Mouse (Mus musculus): ENCODE data around the gene Znrf2.
A peak's percentile ranks its signal among the peaks of the same experiment; 100 is the strongest.

The Znrf2 gene

DNA sequence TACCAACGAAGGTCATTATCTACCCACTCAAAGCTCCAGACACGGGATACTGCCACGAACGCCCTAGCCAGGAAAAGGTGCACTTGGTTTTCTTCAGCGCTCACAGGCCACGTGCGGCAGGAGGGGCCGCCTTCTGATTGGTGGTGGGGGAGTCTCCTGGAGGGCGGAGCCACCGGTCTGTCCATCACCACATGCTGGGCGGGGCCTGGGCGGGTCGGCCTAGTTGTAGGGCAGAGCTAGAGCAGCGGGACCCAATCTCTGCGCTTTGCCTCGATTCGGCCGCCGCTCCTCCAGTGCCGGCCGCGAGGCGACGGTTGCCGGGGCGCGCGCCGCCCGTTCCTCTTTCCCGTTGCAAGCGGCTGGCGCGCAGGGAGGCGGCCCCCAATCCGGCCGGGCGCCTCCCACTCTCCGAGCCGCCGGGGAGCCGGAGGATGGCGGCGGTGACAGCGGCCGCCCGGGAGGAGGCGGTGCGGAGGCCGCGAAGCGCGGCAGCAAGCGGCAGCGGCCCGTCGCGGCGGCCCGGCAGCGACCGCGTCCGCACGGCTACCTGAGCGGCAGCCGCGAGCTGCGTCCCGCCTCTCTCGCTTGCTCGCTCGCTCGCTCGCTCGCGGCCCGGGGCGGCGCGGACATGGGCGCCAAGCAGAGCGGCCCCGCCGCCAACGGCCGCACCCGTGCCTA lies at the start of gene Znrf2:
Gene Znrf2 (plus strand): TSS at position 529 of the 678 bp plus-strand sequence.
- peak; percentile 97 for DNase-seq (ENCODE audit: low read depth, low spot score)

DNA sequence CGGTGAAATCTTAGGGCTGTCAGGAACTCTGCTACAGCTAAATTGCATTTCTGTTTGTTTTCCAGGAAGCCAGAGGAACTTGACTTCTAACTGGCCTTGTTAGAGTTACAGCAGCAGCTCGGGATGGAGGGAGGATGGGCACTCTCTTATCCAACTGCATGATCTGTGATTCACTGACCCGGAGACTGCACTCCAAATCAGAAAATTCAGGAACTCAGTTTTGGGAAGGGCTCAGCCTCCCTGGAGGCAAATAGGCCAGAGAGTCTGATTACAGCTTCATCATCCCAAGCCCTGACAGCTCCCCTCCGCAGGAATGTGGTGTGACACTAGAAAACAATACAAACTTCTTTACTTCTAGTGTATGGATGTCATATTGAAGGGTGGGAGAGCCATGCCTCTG lies 49.0 kb upstream of the Znrf2 start:
- DNase-seq (ENCODE audit: low read depth, low spot score), result no peak

DNA sequence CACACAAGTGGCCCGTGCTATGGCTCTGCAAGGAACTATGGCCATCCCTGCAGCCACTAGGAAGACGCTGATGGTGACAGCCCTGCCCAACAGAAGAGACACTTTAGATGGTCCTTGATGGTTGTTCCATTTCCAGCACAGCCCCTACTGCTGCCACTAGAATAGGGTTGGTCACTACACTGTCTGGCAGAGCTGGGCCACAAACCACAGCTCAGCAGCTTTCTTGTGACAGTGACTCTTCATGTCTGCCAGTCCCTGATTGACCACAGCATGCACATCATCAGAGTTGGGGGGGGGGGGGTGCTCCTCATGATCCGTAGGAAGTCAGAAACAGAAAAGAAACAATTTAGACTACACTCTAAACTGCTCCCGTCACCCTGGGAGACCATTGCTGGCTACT lies 46.0 kb upstream of the Znrf2 start:
- no peak for DNase-seq (ENCODE audit: low read depth, low spot score)

DNA sequence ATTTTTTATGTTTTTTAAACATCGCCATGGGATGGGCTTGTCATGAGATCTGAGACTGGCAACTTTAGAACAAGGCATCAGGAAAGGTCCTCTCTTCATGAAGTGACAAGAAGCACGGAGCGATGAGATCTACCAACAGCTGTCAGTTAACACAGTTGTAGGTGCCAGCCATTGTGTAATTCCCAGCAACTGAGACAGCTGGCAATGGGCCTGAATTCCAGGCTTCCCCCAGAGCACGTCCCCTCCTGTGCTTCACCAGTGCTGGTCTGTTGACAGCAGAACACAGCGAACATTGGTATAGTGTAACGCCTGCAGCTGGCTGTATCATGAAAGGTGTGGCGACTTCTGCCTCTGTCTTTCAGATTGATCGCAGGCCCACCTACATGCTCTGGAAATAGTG lies 45.5 kb upstream of the Znrf2 start:
- no peak for DNase-seq (ENCODE audit: low read depth, low spot score)

DNA sequence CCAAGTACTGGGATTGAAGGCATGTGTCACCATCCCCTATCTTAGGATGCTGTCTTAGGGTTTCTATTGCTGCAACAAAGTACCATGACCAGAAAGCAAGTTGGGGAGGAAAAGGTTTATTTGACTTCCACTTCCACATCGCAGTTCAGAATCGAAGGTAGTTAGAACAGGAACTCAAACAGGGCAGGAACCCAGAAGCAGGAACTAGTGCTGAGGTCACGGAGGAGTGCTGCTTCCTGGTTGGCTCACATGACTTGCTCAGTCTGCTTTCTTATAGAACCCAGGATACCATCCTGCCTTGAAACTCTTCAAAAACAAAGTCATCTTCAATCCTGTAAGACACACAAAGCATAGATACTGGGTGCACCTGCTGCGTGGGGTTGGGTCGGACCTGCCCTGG lies 44.6 kb upstream of the Znrf2 start:
- no peak for DNase-seq (ENCODE audit: low read depth, low spot score)

DNA sequence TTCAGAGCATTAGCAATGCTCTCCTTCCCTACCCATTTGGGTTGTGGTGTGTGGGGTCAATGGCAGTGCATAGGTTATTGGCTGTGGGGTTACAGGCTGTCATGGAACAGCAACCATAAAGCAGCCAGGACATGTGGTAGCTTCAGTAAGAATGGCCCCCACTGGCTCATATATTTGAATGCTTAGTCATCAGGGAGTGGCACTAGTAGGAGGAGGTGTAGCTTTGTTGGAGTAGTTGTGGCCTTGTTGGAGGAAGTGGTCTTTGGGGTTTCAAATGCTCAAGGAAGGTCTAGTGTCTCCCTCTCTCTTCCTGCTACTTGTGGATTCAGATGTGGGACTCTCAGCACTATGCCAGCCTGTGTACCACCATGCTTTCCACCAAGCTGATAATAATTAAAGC lies 41.0 kb upstream of the Znrf2 start:
- no peak for DNase-seq (ENCODE audit: low read depth, low spot score)

DNA sequence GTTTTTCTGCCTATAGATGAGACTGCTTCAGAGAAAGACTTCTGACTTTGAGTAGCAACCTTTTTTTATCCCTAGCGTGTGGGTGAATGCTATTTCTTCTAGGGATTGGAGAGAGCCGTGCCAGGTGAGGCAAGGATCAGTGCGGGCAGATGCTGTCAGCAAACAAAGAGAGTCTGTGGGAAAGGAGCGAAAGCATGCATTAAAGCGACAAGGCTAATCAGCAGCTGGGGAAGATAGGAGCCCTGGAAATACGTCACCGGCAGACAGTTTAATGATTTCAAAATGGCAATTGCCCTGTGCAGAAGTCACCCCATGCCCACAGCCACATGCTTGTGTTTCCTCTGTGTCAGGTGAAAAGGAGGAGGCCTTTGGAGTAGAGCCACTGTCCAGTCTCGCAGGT lies 39.1 kb upstream of the Znrf2 start:
- no peak for DNase-seq (ENCODE audit: low read depth, low spot score)

DNA sequence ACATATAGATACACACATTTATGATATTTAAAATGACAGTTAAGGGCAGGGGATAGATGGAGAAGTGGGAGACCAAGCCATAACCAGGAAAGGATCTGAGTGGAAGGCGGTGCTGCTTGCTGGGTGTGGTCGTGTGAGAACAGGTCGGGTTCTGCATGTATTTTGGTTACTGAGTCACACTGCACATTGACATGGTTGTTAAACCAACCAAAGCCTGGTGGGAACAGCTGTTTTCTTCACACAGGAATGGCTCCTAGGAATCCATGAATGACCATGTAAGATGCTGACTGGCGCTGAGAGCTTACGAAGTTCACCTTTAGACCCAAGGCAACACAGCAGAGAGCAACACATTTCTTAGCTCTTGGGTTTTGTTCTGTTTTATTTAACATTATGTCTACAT lies 36.7 kb upstream of the Znrf2 start:
- no peak for DNase-seq (ENCODE audit: low read depth, low spot score)

DNA sequence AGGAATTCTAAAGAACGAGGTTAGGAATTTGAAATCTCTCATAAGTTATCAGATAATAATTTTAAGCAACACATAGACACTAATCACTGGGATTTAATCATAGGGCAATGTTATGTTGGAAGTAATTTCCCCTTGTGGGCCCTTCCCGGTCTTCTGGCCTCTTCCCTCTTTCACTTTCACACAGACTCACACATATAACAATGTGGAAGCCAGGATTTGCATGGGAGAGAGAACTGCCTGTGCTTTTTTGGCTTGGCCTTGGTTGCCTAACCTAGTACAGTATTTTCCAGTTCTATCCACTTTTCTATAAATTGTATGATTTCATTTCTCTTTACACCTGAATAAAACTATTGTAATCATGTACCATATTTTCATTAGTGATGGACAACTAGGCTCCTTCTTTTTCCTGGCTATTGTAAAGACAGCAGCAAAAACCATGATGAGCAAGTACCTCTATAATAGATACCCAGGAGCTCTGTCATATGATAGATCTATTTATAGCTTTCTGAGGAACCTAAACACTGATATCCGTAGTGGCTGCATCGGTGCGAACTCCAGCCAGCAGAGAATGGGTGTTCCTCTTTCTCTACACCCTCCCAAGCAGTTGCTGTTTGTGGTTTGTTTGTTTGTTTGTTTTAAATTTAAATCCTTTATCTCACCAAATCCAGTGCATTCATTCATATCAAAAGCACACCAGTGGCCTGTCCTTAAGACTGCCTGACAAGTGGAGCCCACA lies 36.0 kb upstream of the Znrf2 start:
- no peak for DNase-seq (ENCODE audit: low read depth, low spot score)

DNA sequence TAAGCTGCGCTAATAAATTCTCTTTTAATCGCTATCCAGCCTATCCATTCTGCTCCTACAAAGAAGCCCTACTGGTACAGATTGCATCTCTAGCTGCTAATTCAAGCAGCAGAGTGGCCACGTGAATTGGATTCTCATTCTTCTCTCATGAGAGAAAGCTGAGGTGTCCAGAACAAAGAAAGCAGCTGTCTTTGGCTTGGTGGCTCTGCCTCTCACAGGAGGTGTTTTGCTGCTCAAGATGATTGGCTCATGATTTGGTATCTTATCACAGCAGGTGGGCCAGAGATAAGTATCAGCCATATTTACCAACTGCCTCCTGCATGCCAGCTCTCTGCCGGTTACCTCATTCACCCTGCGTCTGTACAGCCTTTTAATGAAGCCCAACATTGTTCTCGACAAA lies 34.8 kb upstream of the Znrf2 start:
- DNase-seq (ENCODE audit: low read depth, low spot score), result no peak

DNA sequence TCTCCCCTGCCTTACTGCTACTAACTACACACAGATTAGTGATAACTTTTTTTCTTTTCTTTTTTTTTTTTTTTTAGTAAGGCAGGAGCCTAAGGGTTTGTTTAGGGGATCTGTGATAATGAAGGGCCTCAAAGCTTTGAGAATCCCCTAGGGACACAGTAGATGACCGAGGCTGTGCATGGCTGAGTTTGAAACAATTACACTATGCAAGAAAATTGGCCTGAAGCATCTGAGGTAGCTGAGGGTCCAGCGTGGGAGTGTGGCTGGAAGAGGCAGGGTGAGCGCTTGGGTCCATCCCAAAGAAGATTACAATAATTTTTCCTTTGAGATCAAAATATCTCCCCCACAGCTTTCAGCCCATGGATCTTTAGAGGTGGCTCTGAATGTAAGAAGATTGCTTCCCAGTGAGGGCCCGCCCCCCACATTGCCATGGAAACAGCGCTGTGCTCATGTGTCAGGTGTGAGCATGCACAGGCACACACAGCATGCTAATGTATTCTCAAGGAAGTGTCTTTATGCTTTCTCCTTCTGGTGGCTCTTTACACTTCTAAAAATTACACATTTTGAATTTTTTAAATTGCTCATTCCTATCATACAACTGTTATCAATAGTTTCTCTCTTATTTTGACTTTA lies 31.5 kb upstream of the Znrf2 start:
- no peak for DNase-seq (ENCODE audit: low read depth, low spot score)

DNA sequence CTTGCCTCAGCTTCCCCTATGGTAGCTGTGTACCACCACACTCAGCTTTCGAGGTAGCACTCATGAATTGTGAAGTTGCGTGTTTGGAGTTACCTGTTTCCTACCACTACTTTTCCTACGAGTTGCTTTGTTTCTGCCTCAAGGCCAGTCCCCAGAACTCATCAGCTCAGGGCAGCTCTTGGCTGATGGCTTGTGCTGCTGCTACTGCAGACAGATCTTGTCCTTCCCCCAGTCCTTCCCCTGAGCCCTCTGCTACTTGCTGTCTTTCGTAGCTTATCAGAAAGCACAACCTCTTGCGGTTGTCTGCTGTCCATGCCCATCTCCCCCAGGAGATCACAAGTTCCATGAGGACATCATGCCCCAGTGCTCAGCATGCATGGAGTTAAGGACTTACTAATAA lies 29.9 kb upstream of the Znrf2 start:
- no peak for DNase-seq (ENCODE audit: low read depth, low spot score)

DNA sequence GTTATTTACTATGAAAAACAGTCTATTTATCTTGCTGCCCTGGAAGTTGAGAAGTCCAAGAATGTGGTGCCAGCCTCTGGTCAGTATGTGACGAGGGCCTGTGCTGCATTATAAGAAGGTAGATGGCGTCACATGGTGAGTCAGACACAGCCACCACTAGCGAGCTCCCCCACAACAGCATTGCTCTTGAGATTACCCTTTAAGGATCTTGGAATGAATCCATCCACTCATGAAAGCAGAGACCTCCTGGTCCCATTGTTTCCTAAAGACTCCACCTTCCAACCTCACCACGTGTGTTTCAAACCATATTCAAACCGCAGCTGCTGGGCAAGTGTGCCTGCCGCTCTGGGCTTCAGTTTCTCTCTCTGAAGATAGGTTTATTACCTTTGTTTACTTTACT lies 28.2 kb upstream of the Znrf2 start:
- DNase-seq (ENCODE audit: low read depth, low spot score), result no peak

DNA sequence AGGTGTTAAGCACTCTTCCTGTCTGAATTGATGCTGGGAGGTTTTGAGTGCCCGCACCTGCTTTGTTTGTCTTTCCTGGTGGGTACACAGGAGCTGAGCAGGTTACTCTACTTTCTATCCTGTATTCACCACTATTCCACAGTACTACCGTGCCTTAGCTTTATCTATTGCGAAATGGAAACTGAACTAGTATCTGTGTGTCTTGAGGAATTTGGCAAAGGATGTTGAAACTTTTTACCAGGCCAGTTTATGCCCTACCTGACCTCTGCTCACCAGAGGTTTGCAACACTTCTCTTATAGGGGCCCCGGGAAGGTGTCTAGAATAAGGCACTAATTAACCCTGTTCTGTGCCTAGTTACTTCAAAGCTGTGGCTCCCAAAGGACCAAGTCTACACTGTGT lies 27.6 kb upstream of the Znrf2 start:
- no peak for DNase-seq (ENCODE audit: low read depth, low spot score)

DNA sequence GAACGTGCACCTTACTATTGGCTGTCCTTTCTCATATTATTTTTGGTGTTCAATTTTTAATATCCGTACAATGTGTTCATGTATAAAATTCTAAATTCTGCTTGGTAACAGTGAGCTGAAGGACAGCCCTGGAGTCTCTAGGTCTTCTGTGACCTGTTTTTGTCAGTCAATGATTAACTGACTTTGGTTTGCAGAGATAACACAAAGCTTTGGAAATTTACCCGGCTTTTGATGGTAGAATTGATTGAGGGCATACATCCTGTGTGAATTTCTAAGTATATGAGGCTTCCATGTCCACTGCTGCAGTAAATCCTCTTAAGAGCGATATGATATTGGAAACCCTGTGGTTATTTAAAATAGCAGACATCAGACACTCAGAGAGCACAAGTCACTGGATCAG lies 26.6 kb upstream of the Znrf2 start:
- no peak for DNase-seq (ENCODE audit: low read depth, low spot score)

DNA sequence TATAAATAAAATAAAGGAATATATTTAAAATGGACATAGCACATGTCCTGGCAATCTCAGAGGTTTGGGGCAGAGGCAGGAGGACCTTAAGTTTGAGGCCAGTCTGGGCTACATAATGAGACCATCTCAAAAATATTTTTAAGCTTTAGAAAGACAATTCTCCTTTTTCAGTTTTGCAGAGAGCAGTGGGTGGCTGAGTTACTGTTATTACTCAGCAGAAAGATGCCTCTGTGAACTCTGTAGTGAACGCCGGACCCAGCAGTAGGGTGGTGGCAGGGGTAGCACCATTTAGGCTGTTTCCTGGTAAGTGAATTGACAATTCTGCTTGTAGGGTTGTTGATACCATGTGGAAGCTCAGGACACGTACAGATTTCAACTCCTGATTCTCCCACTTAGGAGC lies 22.9 kb upstream of the Znrf2 start:
- DNase-seq (ENCODE audit: low read depth, low spot score), result no peak

DNA sequence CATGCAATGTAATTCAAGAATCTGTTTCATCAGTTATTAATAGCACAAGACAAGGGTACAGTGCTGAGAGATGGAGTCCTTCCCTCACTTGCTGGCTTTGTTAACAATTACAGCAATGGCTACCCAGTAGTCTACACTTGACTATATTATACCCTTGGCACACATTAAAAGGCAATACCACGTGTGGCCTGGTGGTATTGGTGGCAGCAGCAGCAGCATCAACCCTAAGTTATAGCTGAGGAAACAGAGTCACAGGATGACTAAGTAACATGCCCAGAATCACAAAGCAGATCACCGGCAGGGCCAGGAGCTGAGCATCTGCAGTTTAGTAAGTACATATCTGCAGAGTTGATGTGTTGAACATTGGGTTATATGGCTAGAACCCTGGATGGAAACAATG lies 22.3 kb upstream of the Znrf2 start:
- DNase-seq (ENCODE audit: low read depth, low spot score), result no peak

DNA sequence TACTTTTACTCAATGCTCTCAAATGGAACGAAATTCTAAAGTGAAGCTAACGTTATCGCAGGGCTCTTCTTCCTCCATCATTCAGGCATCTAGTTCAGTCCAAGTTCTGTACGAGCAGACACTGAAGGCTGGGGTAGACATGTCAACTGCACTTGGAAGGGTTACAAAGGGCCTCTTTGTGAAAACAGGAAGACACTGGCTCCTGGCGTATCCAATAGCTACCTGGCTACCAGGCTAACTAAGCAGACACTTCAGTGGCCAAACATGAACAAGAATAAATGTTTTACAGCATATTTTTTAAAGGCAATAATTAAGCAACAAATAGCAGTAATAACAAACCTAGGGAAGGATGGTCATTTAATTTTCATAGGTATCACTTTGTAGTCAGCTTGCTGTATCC lies 21.7 kb upstream of the Znrf2 start:
- no peak for DNase-seq (ENCODE audit: low read depth, low spot score)

DNA sequence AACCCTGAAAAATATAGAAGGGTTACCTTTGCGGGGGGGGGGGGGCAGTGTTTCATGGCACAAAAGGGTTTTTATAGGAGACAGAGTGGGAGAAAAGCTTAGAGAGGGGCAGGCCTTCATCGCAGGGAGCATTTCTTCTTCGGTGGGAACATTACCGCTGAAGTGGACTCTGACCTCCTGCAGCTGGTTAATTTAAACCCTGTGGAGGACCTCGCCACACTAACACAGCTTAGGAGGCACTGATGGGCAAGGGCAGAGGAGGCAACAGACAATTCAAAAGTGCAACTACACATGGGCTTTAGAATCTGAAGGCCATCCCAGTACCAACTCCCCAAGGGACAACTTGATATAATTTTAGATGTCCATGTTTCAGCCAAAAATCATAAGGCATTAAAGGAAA lies 20.7 kb upstream of the Znrf2 start:
- no peak for DNase-seq (ENCODE audit: low read depth, low spot score)

DNA sequence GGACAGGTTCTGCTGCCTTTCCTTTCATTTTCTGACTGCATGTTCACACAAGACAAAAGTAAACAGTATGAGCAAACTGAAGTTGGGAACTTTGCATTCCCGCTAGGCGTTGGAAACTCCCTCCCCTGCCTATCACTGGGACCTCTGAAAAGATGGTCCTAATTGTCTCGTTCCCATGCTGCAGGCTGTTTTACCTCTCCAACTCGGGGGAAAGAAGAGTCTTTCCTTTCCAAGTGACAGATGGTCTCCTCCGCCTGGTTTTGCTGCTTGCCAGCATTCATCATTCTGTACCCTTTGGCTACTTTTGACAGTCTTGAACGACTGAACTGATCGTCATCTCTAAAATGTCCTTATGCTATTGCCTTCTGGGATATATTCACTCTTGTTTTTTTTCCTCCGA lies 14.4 kb upstream of the Znrf2 start:
- DNase-seq (ENCODE audit: low read depth, low spot score), result no peak

DNA sequence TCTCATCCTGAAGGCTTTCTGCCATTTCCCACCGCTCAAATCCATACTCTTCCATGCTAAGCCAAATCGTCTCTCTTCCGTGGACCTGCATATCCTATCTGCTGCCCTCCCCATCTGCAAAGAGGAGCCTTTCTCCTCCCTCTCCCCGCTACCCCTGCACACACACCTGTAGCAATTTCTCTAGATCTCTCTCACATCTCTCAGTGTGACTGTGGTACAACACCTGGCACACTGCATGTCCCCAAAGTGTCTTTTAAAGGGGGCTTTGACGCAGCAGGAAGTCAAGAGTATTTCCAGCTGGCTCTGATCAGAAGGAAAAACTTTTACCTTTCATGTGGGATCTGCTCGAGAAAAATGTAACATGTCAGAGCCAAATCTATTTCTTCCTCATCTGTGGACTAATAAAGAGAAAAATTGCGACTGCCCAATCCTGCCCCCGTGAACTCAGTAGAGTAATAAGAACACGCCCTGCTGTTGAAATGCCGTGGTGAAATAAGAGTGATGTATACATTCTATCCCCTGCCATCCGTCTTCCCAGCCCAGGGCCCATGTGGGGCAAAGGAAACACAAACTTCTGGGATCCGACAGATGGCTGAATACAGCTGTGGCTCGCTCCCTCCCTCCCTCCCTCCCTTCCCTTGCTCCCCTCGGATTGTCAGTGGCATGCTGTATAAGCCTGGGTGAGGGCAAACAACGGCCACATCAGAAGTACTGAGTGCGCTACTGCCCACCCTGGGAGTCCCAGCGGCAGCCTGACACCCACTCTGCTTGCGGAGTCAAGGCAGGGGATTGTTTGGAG lies 12.5 kb upstream of the Znrf2 start:
- no peak for DNase-seq (ENCODE audit: low read depth, low spot score)

DNA sequence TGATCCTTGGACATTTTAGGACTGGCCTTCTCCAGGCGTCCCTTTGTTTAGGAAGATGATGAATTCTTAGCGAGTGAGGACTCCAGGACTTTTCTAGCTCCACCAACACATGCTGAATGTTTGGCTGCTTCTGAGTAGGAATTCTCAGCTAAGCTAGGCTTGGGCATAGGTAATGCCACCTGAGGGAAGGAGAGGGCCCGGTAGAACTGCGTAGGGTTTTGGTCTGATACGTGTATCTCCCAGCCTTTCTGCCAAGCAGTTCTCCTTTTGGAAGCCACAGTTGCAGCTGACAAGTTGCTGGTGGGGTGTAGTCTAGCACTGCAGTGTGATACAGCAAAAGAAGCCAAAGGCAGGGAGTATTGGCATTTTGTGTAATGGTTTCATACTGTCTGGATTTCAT lies 10.9 kb upstream of the Znrf2 start:
- DNase-seq (ENCODE audit: low read depth, low spot score), result no peak

Measured in embryo, embryonic 11.5 days (tissue).